9 mouse cellular contexts compared by ENCODE assay signal in genomic region chr6:108796706-108797105, GRCm38 (mm10). TPM values are rescaled to one million over a fixed set of nuclear protein-coding genes. Genes with fewer than 3 reads are reported as not detected.
DNase-seq lines count a peak whose midpoint lies in the region; ATAC-seq and TF ChIP-seq lines count a peak whose summit lies in the region.
"Had no signal": no experiment of that assay in that cellular context is flagged by ENCODE, and none has a peak within 500 bp of the region (broad histone marks: within the 10 kb centered on the region; RNA-seq: fewer than 3 reads in every experiment).

No protein-coding gene starts in this region.

- TF ChIP-seq POLR2A in testis, adult 2 months (IDR thresholded peaks at IDR 0.05; ENCODE audit: control insufficient read depth, low read depth, low read length), result no peak

- peaks cover 19% of the 10 kb centered on the region for H3K4me1 ChIP-seq in heart, embryonic 12.5 days (replicated peaks)
- H3K4me1 ChIP-seq in testis, adult 2 months (ENCODE audit: control insufficient read depth, insufficient read depth, low read length), result peaks cover 9% of the 10 kb centered on the region
- H3K4me1 ChIP-seq in hindbrain, postnatal 0 days (ENCODE audit: insufficient read depth, low read length), result peaks cover 6% of the 10 kb centered on the region; the same call in 1 of the 2 replicates

- ATAC-seq in heart, embryonic 12.5 days (ENCODE audit: insufficient number of reproducible peaks, low FRiP score), result no peak
- peak; percentile 57 for ATAC-seq in hindbrain, postnatal 0 days
- ATAC-seq in CD4-positive, CD25-positive, alpha-beta regulatory T cell, adult 4 months, result no peak

- no peak overlapping the region for H3K4me2 ChIP-seq in heart, embryonic 12.5 days
- no peak overlapping the region for H3K4me2 ChIP-seq in hindbrain, postnatal 0 days (ENCODE audit: low read depth, low read length)
- H3K4me2 ChIP-seq: limb, embryonic 12.5 days had no signal

- 63% methylated on average over 2 of the region's 2 CpGs for WGBS in heart, embryonic 12.5 days
- WGBS in hindbrain, postnatal 0 days, result 22% methylated on average over 2 of the region's 2 CpGs

- no peak overlapping the region for H3K9ac ChIP-seq in heart, embryonic 12.5 days
- H3K9ac ChIP-seq in hindbrain, postnatal 0 days (replicated peaks; ENCODE audit: low read length), result no peak overlapping the region
- H3K9ac ChIP-seq: limb, embryonic 12.5 days had no signal

- H3K4me3 ChIP-seq in heart, embryonic 12.5 days, result no peak overlapping the region
- peak overlapping the region; percentile 27 for H3K4me3 ChIP-seq in testis, adult 2 months (ENCODE audit: control insufficient read depth, low read depth, low read length)
- H3K4me3 ChIP-seq in hindbrain, postnatal 0 days (ENCODE audit: low read length), result no peak overlapping the region
- H3K4me3 ChIP-seq: limb, embryonic 12.5 days had no signal

- no peaks in the 10 kb centered on the region for H3K27me3 ChIP-seq in heart, embryonic 12.5 days (replicated peaks)
- no peaks in the 10 kb centered on the region for H3K27me3 ChIP-seq in testis, adult 2 months (ENCODE audit: control insufficient read depth, insufficient read depth, low read length)
- H3K27me3 ChIP-seq in hindbrain, postnatal 0 days (ENCODE audit: insufficient read depth, low read length), result no peaks in the 10 kb centered on the region
- H3K27me3 ChIP-seq: limb, embryonic 12.5 days had no signal

- peak; percentile 93 for DNase-seq in heart, adult 11 months
- DNase-seq in testis, postnatal 14 days (ENCODE audit: low spot score), result no peak
- peak; percentile 8 for DNase-seq in hindbrain, postnatal 0 days (ENCODE audit: low spot score)
- peak; percentile 43 for DNase-seq in thymus, postnatal 4 days
- no peak for DNase-seq in B cell, adult 2 months

- H3K36me3 ChIP-seq in heart, embryonic 12.5 days, result no peaks in the 10 kb centered on the region
- H3K36me3 ChIP-seq in testis, adult 2 months (ENCODE audit: control insufficient read depth, insufficient read depth, low read length), result no peaks in the 10 kb centered on the region
- no peaks in the 10 kb centered on the region for H3K36me3 ChIP-seq in hindbrain, postnatal 0 days (ENCODE audit: insufficient read depth, low read length)
- H3K36me3 ChIP-seq: limb, embryonic 12.5 days had no signal

- H3K9me3 ChIP-seq in heart, embryonic 12.5 days (replicated peaks), result no peaks in the 10 kb centered on the region
- H3K9me3 ChIP-seq in hindbrain, postnatal 0 days (ENCODE audit: low read length), result no peaks in the 10 kb centered on the region
- H3K9me3 ChIP-seq: limb, embryonic 12.5 days had no signal

- H3K27ac ChIP-seq in heart, embryonic 12.5 days (ENCODE audit: poor library complexity, severe bottlenecking), result no peak overlapping the region
- no peak overlapping the region for H3K27ac ChIP-seq in testis, adult 2 months (ENCODE audit: control insufficient read depth, insufficient read depth, low read depth, low read length)
- H3K27ac ChIP-seq in hindbrain, postnatal 0 days, result no peak overlapping the region; the same call in 1 of the 2 replicates
- H3K27ac ChIP-seq: limb, embryonic 12.5 days had no signal

- no peak for TF ChIP-seq CTCF in testis, adult 2 months (IDR thresholded peaks at IDR 0.05; ENCODE audit: control insufficient read depth, insufficient read depth, insufficient replicate concordance, low read depth, low read length)
- TF ChIP-seq CTCF in hindbrain, postnatal 0 days (IDR thresholded peaks at IDR 0.05; ENCODE audit: low read depth), result no peak

RNA-seq across cellular contexts. Expression of gene Arl8b, which starts 13.8 kb away (rescaled TPM):
- polyA plus RNA-seq in heart, embryonic 12.5 days (2016; fragmentation: Nextera tagmentation; extraction: Ambion mirVana), result 71.6 and 72.6 TPM in 2 replicates
- 26.0 and 37.0 TPM in 2 replicates for polyA plus RNA-seq in testis, adult 2 months (2012; rRNA removed)
- 59.6 and 71.8 TPM in 2 replicates for total RNA-seq in hindbrain, postnatal 0 days (2014; rRNA removed)
- polyA plus RNA-seq in hindbrain, postnatal 0 days (2015; fragmentation: Nextera tagmentation; extraction: Ambion mirVana), result 102 and 104 TPM in 2 replicates
- 10 to 100 TPM; 36.0 to 36.2 TPM for polyA plus RNA-seq in CD4-positive, CD25-positive, alpha-beta regulatory T cell, adult 4 months (2017; shearing (Covaris generic))

RNA-seq across cellular contexts. Expression of gene Edem1, which starts 31.7 kb away (rescaled TPM):
- polyA plus RNA-seq in heart, embryonic 12.5 days (2016; fragmentation: Nextera tagmentation; extraction: Ambion mirVana), result 15.4 and 15.6 TPM in 2 replicates
- polyA plus RNA-seq in testis, adult 2 months (2012; rRNA removed), result 5.6 and 7.4 TPM in 2 replicates
- total RNA-seq in hindbrain, postnatal 0 days (2014; rRNA removed), result 12.6 and 13.4 TPM in 2 replicates
- polyA plus RNA-seq in hindbrain, postnatal 0 days (2015; fragmentation: Nextera tagmentation; extraction: Ambion mirVana), result 4.9 and 5.0 TPM in 2 replicates
- polyA plus RNA-seq in CD4-positive, CD25-positive, alpha-beta regulatory T cell, adult 4 months (2017; shearing (Covaris generic)), result 10 to 100 TPM; 37.2 to 45.8 TPM

Comparison
In these comparisons a context has a peak if more than half of its experiments do, and no peak if none do; other contexts are left out.
1. DNase-seq: peak in heart, adult 11 months (single experiment), hindbrain, postnatal 0 days (single experiment) and thymus, postnatal 4 days (single experiment); none in testis, postnatal 14 days (single experiment) and B cell, adult 2 months (0 of 2).